Mouse (Mus musculus): ENCODE data around the gene Hist1h2bb. TPM values are rescaled to one million over a fixed set of nuclear protein-coding genes. Genes with fewer than 3 reads are reported as not detected.

Gene Hist1h2bb
- total RNA-seq, 2 experiments from 2014 or later: 1.3 to 1.4 TPM

DNA sequence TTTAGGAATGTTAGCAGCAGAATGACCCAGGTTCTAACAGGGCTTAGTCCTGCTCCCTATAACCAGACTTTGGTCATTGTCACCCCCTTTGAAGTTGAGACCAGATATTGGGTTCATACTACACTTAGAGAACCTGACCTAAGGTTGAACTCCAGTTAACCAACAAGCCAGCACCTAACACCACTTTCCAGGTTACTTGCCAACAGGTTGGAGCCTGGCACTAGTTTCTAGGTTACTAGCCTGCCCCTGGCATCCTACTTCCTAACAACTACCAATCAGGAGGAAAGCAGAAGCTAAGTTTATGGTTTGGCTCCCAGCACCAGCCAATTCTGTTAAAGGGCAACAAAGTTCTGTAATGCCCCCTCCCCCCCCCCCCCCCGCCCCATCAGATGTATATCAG lies 21.3 kb upstream of the Hist1h2bb start:
- DNase-seq (ENCODE audit: low spot score): no peak

DNA sequence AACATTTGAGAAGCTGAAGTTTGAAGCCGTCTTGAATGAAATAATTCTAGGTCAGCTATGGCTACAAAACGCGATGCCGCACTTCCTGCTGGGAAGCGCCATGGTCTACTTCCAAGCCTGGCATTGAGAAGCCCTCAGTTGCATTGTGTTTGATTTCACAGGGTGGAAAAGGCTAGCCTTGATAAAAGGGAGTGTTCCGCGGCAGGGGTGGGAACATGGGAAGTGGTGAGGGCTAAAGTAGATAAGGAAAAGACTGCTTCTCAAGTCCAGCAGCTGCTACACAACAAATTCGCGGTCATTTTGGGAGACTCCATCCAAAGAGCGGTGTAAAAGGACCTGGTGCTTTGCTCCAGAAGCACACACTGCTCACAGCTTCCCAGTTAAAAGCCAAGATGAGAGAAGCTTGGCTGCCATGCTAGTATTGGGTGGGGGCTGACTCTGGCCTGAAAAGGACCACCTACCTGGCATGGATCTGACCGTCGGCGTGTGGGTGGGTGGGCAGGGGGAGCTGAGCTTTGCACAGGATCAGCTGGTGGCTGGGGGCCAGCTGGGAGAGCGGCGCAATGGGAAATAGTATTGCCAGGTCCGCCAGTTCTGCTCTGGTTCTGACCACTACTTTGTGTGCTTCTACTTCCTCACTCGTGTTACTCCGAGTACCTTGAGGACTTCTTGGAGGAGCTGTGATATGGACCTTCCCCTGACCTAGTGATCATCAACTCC lies 17.9 kb upstream of the Hist1h2bb start:
- no peak for DNase-seq (ENCODE audit: low spot score)

GRCm38 (mm10) chr13:23729192-23729525 lies 17.4 kb upstream of the Hist1h2bb start:
- DNase-seq (ENCODE audit: low spot score): peak; percentile 20

- DNase-seq (ENCODE audit: low spot score): no peak
These were observed 16.8 kb upstream of the Hist1h2bb start for GRCm38 (mm10) chr13:23729706-23730105.

GRCm38 (mm10) chr13:23730479-23730878 lies 16.1 kb upstream of the Hist1h2bb start:
- peak; percentile 24 for DNase-seq (ENCODE audit: low spot score)

GRCm38 (mm10) chr13:23732156-23732804 lies 14.3 kb upstream of the Hist1h2bb start:
- peak; percentile 37 for DNase-seq (ENCODE audit: low spot score)

- DNase-seq (ENCODE audit: low spot score): no peak
These were observed 9.4 kb upstream of the Hist1h2bb start for GRCm38 (mm10) chr13:23737091-23737490.

DNA sequence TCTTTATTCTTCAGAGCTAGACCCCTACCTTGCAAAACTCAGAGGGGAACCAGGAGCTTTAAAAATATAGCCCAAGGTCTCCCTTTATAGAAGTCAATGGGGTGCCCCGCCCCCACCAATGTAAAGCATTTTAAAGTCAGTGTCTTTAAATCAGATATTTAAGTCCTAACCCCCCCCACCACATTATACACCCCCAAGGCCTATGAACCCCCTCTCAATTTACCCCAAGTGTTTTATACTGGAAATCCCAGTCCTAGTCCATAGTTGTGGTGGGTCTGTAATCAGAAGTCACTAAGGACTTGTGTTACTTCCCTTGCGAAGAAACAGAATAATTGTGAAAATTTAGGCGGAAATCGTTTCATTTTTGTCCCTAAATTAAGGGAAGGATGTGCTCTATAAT lies 8.5 kb upstream of the Hist1h2bb start:
- no peak for DNase-seq (ENCODE audit: low spot score)

- DNase-seq (ENCODE audit: low spot score): peak; percentile 82
These were observed 7.9 kb upstream of the Hist1h2bb start, which contains the start of gene Hist1h1c for GRCm38 (mm10) chr13:23738677-23739068. Gene Hist1h1c (plus strand): TSS chr13:23738808.

DNA sequence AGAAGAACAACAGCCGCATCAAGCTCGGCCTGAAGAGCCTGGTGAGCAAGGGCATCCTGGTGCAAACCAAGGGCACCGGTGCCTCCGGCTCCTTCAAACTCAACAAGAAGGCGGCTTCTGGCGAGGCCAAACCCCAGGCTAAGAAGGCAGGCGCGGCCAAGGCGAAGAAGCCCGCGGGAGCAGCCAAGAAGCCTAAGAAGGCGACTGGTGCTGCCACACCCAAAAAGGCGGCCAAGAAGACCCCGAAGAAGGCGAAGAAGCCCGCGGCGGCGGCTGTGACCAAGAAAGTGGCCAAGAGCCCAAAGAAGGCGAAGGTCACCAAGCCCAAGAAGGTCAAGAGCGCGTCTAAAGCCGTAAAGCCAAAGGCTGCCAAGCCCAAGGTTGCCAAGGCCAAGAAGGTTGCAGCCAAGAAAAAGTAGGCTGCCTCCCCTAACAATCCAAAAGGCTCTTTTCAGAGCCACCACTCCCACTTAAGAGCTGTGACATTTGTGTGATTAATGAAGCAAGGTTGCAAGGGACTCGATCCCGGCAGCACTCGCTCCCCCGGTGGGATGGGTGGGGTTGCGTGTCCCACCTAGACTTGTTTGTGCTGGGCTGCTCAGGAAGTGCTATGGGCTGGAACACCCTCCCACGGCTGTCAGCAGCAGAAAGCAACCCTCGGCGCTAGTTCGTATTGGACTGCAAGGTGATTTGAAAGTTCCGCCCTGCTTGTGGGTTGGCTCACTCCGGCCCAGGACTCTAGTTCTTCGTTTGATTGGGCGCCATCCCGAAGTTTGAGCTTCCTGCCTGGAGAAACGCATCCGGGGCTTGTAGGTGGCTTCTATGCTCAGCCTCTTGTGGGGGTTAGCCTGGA lies 7.2 kb upstream of the Hist1h2bb start:
- peak; percentile 96 for DNase-seq (ENCODE audit: low spot score)

- no peak for DNase-seq (ENCODE audit: low spot score)
These were observed 6.6 kb upstream of the Hist1h2bb start for GRCm38 (mm10) chr13:23739922-23740252.

DNA sequence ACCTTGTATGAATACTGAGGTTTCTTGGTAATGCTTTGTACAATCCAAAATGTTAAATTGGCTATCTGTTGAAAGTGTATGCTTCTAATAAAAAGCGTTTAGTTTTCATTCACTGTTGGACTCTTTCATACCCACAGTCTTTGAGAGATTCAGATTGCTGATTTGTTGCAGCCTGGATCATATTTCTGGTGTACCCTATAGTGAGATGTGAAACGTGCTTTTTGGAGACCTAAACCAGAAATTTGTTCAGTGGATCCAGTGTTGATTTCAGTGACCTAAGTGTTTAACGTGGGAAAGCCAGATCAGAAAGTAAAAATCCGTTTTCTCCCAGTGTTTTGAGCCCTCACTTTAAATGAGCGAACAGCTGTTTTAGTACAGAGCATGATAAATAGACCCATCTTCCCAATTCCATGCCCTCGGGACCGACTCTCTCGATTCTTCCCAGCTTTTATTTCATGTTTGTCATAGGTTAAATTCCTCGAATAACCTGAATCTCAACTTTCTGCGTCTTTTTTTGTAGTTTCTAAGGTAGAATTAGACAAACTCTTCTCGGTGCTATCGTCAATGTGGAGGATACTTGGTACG lies 6.2 kb upstream of the Hist1h2bb start:
- DNase-seq (ENCODE audit: low spot score): no peak

DNA sequence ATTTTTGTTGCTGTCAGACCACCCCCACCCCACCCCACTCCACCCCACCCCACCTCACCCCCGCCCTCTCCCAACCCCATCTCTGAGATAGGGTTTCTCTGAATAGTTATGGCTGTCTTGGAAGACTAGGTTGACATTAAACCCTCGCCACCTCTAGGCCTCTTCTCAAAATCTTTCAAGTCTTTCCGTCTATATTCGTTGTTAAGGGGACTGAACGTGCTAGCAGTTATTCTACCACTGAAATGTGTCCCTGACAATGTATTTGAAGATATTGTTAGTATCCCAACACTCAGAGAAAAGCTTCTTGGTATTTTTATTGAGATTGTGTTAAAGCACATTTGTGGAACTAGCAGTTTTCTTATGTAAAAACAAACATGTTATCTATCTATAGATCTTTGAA lies 5.6 kb upstream of the Hist1h2bb start:
- DNase-seq (ENCODE audit: low spot score): no peak

GRCm38 (mm10) chr13:23742007-23742406 lies 4.5 kb upstream of the Hist1h2bb start:
- DNase-seq (ENCODE audit: low spot score): no peak

GRCm38 (mm10) chr13:23743215-23743614 lies 3.3 kb upstream of the Hist1h2bb start:
- no peak for DNase-seq (ENCODE audit: low spot score)

GRCm38 (mm10) chr13:23743963-23744362 lies 2.6 kb upstream of the Hist1h2bb start:
- DNase-seq (ENCODE audit: low spot score): no peak

DNA sequence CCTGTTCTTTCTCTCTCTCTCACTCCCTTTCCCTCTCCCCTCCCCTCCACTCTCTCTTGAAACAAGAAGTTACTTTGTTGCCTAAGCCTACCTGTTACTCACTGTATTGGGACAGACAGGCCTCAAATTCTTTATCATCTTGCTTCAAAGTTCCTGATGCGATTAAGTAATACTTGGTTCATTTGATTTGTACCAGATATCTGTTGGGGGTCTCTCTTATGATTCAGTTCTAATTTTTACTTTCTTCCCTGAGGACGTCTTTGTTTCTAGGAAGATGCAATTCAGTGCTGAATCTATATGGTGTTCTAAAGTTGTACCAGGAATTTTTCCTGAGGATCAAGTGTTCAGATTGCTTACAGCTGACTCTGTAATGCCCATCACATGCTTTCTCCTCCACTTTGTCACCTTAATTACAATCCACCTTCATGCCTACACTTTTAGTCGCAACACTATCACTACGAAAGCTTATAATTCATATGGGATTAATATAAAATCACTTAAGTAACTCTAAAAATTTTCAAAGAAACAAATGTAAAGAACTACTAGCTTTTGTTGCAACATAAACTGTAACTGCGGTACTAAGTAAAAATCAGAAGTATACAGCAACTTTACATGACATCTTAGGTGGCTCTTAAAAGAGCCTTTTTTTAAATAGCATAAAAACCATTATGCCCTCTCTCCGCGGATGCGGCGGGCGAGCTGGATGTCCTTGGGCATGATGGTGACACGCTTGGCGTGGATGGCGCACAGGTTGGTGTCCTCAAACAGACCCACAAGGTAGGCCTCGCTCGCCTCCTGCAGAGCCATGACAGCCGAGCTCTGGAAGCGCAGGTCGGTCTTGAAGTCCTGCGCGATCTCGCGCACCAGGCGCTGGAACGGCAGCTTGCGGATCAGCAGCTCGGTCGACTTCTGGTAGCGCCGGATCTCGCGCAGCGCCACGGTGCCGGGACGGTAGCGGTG lies 1.8 kb upstream of the Hist1h2bb start:
- DNase-seq (ENCODE audit: low spot score): no peak

DNA sequence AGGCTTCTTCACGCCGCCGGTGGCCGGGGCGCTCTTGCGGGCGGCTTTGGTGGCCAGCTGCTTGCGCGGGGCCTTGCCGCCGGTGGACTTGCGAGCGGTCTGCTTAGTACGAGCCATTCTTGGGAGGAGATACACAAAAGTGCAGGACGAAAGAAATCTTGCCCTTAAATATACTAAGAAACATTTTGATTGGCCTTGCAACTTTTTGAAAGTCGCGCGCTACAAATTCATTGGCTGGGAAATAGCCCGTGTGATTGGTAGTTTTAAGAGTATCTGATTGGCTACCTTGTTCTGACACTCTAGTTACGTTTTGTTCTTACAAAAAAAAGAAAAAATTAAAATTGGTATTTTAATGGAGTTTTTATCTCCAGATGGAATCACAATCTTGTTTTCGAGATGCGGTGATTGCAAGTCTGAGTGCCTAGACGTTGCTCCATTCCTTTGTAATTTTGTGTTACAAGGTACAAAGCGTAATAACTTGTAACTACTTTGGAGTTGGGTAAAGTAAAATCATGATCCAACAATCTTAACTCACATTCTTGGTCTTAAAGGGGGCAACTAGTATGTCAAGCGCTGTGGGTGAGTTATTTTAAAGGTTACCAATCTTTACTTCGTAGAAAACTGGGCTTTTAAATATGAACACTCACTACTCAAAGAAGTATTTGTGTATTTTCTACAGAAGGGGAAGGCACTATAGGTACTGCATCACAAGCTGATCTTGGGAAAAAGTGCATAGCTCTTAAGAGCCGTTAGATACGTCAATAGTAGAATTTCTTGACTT lies 963 bp upstream of the Hist1h2bb start, which contains the start of gene Hist1h3c:
Gene Hist1h3c, minus strand, starts transcription at position 222 of the 781 bp plus-strand sequence.
- peak; percentile 80 for DNase-seq (ENCODE audit: low spot score)

- no peak for DNase-seq (ENCODE audit: low spot score)
These were observed 752 bp downstream of the Hist1h2bb start for GRCm38 (mm10) chr13:23747081-23747891.
